Mouse (Mus musculus) forebrain, embryonic 16.5 days (tissue): Measurements from ENCODE around the gene Ndufa1. TPM values are rescaled to one million over a fixed set of nuclear protein-coding genes. Genes with fewer than 3 reads are reported as not detected.
"Not testable (repeated sequence)": the region's sequence is repeated elsewhere in the genome, so short reads cannot be mapped to it uniquely, and the experiment has no call there.

ENCODE experiments used
- ATAC-seq: fragments of 200-750 bp; cut with Nextera tagmentation; 2 replicates; pipeline ENCODE4 v1.8.0; 2017; ENCODE audit warnings: mild to moderate bottlenecking, moderate library complexity
- H3K27ac ChIP-seq: fragments of 300-500 bp; sonication (generic); 2 replicates; pipeline ENCODE4 v1.5.1; 2014; ENCODE audit warnings: low read length, control low read depth
- H3K27me3 ChIP-seq: fragments of 300-500 bp; sonication (generic); replicated peaks from 2 replicates; pipeline ENCODE4 v1.6.1; 2014; ENCODE audit warnings: low read length; ENCODE audit not compliant: control insufficient read depth, insufficient read depth
- H3K36me3 ChIP-seq: fragments of 300-500 bp; sonication (generic); 2 replicates; pipeline ENCODE4 v1.6.1; 2014; ENCODE audit not compliant: control insufficient read depth, insufficient read depth
- H3K4me1 ChIP-seq: fragments of 300-500 bp; sonication (generic); replicated peaks from 2 replicates; pipeline ENCODE4 v1.6.1; 2014; ENCODE audit warnings: low read length; ENCODE audit not compliant: control insufficient read depth, insufficient read depth
- H3K4me2 ChIP-seq: fragments of 300-500 bp; sonication (generic); 2 replicates; pipeline ENCODE4 v1.6.1; 2014; ENCODE audit warnings: mild to moderate bottlenecking, low read length, control low read depth
- H3K4me3 ChIP-seq: fragments of 300-500 bp; sonication (generic); replicated peaks from 2 replicates; pipeline ENCODE4 v1.5.1; 2014; ENCODE audit warnings: mild to moderate bottlenecking, low read length, control low read depth
- H3K9ac ChIP-seq: fragments of 300-500 bp; sonication (generic); replicated peaks from 2 replicates; pipeline ENCODE4 v1.6.1; 2014; ENCODE audit warnings: low read depth, low read length, control low read depth
- H3K9me3 ChIP-seq: fragments of 300-500 bp; sonication (generic); 2 replicates; pipeline ENCODE4 v1.6.1; 2016; ENCODE audit warnings: low read length; ENCODE audit not compliant: control insufficient read depth
- whole genome bisulfite sequencing: fragments of 180-500 bp; shearing (Covaris S2); extraction: QIAGEN DNeasy Blood & Tissue Kit; methylation state at CpG from one replicate; pipeline ENCODE4 v1.1.7; 2014; 5-methylcytosine and 5-hydroxymethylcytosine counted together
- polyA plus RNA-seq: library from polyadenylated mRNA; unstranded; fragments of >200 nt; fragmentation: Nextera tagmentation; extraction: Ambion mirVana; gene quantifications from 2 replicates; pipeline ENCODE4 v1.2.1, GENCODE M21; 2015

The Ndufa1 gene
- 384 and 446 TPM in 2 replicates for polyA plus RNA-seq

GRCm38 (mm10) chrX:37191105-37191743 lies at the start of gene Ndufa1, which contains the start of gene Rnf113a1:
Gene Ndufa1, minus strand, starts transcription at chrX:37191163.
Gene Rnf113a1, plus strand, starts transcription at chrX:37191245.
- H3K27ac ChIP-seq, result peak within 1 kb of the TSS; percentile 60
- 20% methylated on average over 61 of the region's 63 CpGs for whole genome bisulfite sequencing
- H3K27me3 ChIP-seq, result no peaks in the 10 kb centered on the region
- H3K36me3 ChIP-seq, result no peaks in the 10 kb centered on the region
- peak; percentile 93 for ATAC-seq
- peaks cover 4% of the 10 kb centered on the region for H3K4me1 ChIP-seq
- H3K4me3 ChIP-seq, result peak within 1 kb of the TSS; percentile 59
- peak within 1 kb of the TSS; percentile 63 for H3K4me2 ChIP-seq
- H3K9me3 ChIP-seq, result no peaks in the 10 kb centered on the region; the same call in 1 of the 2 replicates
- peak within 1 kb of the TSS; percentile 55 for H3K9ac ChIP-seq

GRCm38 (mm10) chrX:37222158-37222557 lies 31.2 kb upstream of the Ndufa1 start, which contains the start of gene Rhox1:
Gene Rhox1, minus strand, starts transcription at chrX:37222258.
- not testable (repeated sequence) for H3K4me1 ChIP-seq, H3K9ac ChIP-seq, H3K36me3 ChIP-seq, ATAC-seq, H3K27me3 ChIP-seq, H3K4me2 ChIP-seq, H3K9me3 ChIP-seq, H3K4me3 ChIP-seq, H3K27ac ChIP-seq
- 83% methylated on average over 1 of the region's 1 CpGs for WGBS

GRCm38 (mm10) chrX:37210941-37211340 lies 20.0 kb upstream of the Ndufa1 start, which contains the start of gene Gm9:
Gene Gm9, minus strand, starts transcription at chrX:37211041.
- H3K9me3 ChIP-seq, result no peaks in the 10 kb centered on the region
- WGBS, result 89% methylated on average over 10 of the region's 10 CpGs
- H3K9ac ChIP-seq, result no peak within 1 kb of the TSS
- H3K4me1 ChIP-seq, result no peaks in the 10 kb centered on the region
- H3K36me3 ChIP-seq, result no peaks in the 10 kb centered on the region
- H3K4me3 ChIP-seq, result no peak within 1 kb of the TSS
- H3K4me2 ChIP-seq, result no peak within 1 kb of the TSS
- H3K27me3 ChIP-seq, result no peaks in the 10 kb centered on the region
- no peak within 1 kb of the TSS for H3K27ac ChIP-seq
- ATAC-seq, result no peak

- no peak overlapping the region for H3K4me3 ChIP-seq
- no peak for ATAC-seq
- 62% methylated on average over 8 of the region's 8 CpGs for WGBS
- H3K36me3 ChIP-seq, result no peaks in the 10 kb centered on the region
- H3K4me2 ChIP-seq, result no peak overlapping the region
- no peak overlapping the region for H3K27ac ChIP-seq
- H3K27me3 ChIP-seq, result no peaks in the 10 kb centered on the region
- H3K9ac ChIP-seq, result no peak overlapping the region
- H3K4me1 ChIP-seq, result no peaks in the 10 kb centered on the region
- no peaks in the 10 kb centered on the region; the same call in 1 of the 2 replicates for H3K9me3 ChIP-seq
These were observed 7.7 kb upstream of the Ndufa1 start for GRCm38 (mm10) chrX:37198676-37199075.

GRCm38 (mm10) chrX:37191744-37192379 lies 899 bp upstream of the Ndufa1 start:
- WGBS, result 17% methylated on average over 28 of the region's 28 CpGs

GRCm38 (mm10) chrX:37190755-37191104 lies 233 bp downstream of the Ndufa1 start:
- no peaks in the 10 kb centered on the region for H3K36me3 ChIP-seq
- 15% methylated on average over 19 of the region's 20 CpGs for whole genome bisulfite sequencing
- no peaks in the 10 kb centered on the region for H3K27me3 ChIP-seq
- H3K4me2 ChIP-seq, result peak overlapping the region; percentile 63
- no peak; the same call in 1 of the 2 replicates for ATAC-seq
- peak overlapping the region; percentile 55 for H3K9ac ChIP-seq
- H3K27ac ChIP-seq, result peak overlapping the region; percentile 60
- peaks cover 4% of the 10 kb centered on the region for H3K4me1 ChIP-seq
- peak overlapping the region; percentile 59 for H3K4me3 ChIP-seq
- no peaks in the 10 kb centered on the region; the same call in 1 of the 2 replicates for H3K9me3 ChIP-seq

More at GRCm38 (mm10) chrX:37191744-37192379, 899 bp upstream of the Ndufa1 start:
- peak; percentile 41 for ATAC-seq
- peak overlapping the region; percentile 55 for H3K9ac ChIP-seq
- no peaks in the 10 kb centered on the region; the same call in 1 of the 2 replicates for H3K9me3 ChIP-seq
- H3K4me3 ChIP-seq, result peak overlapping the region; percentile 59
- H3K27me3 ChIP-seq, result no peaks in the 10 kb centered on the region
- peak overlapping the region; percentile 60 for H3K27ac ChIP-seq
- no peaks in the 10 kb centered on the region for H3K36me3 ChIP-seq
- H3K4me2 ChIP-seq, result peak overlapping the region; percentile 63
- peaks cover 4% of the 10 kb centered on the region for H3K4me1 ChIP-seq

- H3K9me3 ChIP-seq, H3K36me3 ChIP-seq, H3K27me3 ChIP-seq, ATAC-seq, H3K9ac ChIP-seq, H3K4me1 ChIP-seq, H3K4me3 ChIP-seq, H3K4me2 ChIP-seq, H3K27ac ChIP-seq: not testable (repeated sequence)
- WGBS, result 52% methylated on average over 8 of the region's 8 CpGs
These were observed 6.6 kb downstream of the Ndufa1 start for GRCm38 (mm10) chrX:37184401-37184800.

- Histone ChIP-seq H3K36me3 (no peaks in the 10 kb centered on the region), H3K4me1 (no peaks in the 10 kb centered on the region), H3K4me2 (no peak within 1 kb of the TSS), H3K9me3 (no peaks in the 10 kb centered on the region), H3K4me3 (no peak within 1 kb of the TSS), H3K9ac (no peak within 1 kb of the TSS), H3K27me3 (no peaks in the 10 kb centered on the region), H3K27ac (no peak within 1 kb of the TSS)
- WGBS, result 45% methylated on average over 5 of the region's 5 CpGs
- ATAC-seq, result no peak
These were observed 22.2 kb downstream of the Ndufa1 start, which contains the start of gene Akap14 for GRCm38 (mm10) chrX:37168742-37169141. Gene Akap14, minus strand, starts transcription at chrX:37168842.

- Histone ChIP-seq H3K4me2 (no peak overlapping the region), H3K4me3 (no peak overlapping the region), H3K27ac (no peak overlapping the region), H3K9ac (no peak overlapping the region), H3K4me1 (no peaks in the 10 kb centered on the region), H3K27me3 (no peaks in the 10 kb centered on the region), H3K9me3 (no peaks in the 10 kb centered on the region), H3K36me3 (no peaks in the 10 kb centered on the region)
- no peak for ATAC-seq
- WGBS, result 30% methylated on average over 3 of the region's 3 CpGs
These were observed 23.9 kb downstream of the Ndufa1 start for GRCm38 (mm10) chrX:37167085-37167484.
